Mouse (Mus musculus): Measurements from ENCODE around the gene Ppil1.

DNA sequence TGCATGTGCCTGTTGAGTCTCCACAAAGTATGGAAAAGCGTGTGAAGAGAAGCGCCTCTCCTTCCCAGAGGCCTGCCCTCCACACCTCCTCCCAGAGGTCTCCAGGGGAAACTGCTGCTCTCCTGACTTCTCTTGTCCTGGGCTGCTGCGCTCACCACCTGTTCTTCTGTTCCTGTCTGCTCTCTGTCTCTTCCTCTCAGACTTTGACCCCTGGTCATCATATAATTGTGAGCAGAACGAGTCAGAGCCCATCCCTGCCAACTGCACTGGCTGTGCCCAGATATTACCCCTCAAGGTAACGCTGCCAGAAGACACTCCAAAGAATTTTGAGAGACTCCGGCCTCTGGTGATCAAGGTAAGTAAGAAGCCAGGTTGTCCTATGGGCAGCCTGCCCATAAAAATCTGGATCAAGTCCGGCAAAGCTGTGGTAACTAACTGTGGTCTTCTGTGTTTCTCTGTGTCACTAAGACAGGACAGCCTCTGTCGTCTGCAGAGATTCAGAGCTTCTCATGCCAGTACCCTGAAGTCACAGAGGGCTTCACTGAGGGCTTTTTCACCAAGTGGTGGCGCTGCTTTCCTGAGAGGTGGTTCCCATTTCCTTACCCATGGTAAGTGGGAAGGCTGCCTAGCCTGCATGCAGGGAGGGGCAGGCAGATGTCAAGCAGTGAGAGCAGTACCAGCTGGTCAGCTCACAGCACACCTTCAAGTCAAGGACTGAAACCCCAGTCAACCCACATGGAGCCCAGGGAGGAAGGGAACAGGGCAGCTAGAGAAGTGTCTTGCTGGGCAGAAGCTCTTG, 30.0 kb upstream of the Ppil1 start:
- TF ChIP-seq POLR2A (IDR thresholded peaks at IDR 0.05; ENCODE audit: insufficient read depth, low read depth, low read length): no peak
- TF ChIP-seq CTCF (IDR thresholded peaks at IDR 0.05; ENCODE audit: insufficient read depth, low read depth, low read length): no peak
